Mouse (Mus musculus) urinary bladder, adult 2 months (tissue): ENCODE measurements around the gene Dcaf11. TPM values are rescaled to one million over a fixed set of nuclear protein-coding genes. Genes with fewer than 3 reads are reported as not detected.
A peak's percentile ranks its signal among the peaks of the same experiment; 100 is the strongest.

Experiments used
- DNase-seq: peaks from one replicate; pipeline ENCODE4 v3.0.0; 2022; ENCODE audit warnings: low spot score
- polyA plus RNA-seq: library from polyadenylated mRNA; depleted of rRNA; stranded (reverse); fragments of >200 nt; gene quantifications from 2 replicates; pipeline ENCODE4 v1.2.3, GENCODE M21; 2012

Dcaf11 gene
- polyA plus RNA-seq, 1 experiment, result 88.2 TPM

DNA sequence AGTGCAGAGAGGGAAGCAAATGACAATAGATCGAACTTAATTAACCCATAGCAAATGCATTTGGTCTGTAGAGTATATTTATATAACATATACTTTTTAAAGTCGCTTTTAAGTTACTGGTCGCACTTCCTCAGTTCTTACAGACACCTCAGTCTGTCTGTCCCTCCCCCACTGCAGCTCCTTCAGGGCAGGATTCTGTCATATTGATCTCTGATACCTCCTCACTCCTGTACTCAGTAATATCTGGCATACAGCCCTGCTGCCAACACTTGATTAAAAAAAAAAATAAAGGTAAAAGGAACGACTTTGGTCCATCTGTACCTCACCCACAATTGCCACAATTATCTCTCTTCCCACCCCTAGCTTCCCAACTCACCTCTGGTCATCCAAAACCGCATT is 24.5 kb downstream of the Dcaf11 start:
- no peak for DNase-seq

DNA sequence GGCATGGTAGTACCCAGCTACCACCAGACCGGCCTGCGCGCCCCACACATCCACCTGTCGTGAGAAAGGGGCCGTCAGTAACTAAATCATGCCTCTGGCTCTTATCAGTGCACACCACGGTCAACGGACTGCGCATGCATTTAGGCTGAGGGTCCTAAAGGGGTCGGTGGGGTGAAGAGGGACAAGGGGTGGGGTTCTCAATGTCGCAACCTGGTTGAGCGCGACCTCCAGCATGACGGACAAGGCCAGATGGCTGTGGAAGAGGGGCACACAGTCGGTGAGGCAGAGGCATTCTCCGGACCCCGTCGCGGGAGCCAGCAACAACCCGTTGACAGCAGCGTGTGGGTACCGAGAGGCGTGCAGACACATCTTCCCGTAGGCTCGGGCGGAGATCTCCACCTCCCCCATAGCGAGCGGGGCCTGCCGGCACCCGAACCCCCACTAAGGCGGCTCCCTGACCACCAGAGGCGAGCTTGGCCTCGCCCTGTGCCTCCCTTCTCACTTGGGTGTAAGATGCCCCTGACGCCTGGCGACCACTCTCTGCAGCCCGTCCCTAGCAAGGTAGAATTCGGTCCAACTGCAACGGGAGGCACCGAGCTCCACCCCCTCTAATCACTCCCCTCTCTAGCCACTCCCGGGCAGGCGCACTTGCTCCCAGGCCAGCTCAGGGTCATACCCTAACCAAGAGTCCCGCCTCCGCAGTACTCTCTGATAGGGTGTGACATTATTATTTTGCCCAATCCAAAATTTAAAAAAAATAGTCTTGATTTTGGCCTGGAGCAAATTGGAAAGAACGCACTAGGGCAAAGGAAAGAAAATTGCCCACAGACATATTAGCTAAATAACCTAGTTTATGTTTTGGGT is 25.1 kb downstream of the Dcaf11 start, which contains the start of gene Emc9:
Gene Emc9 (minus strand): TSS at position 601 of the 864 bp plus-strand sequence.
- DNase-seq, result peak; percentile 60

DNA sequence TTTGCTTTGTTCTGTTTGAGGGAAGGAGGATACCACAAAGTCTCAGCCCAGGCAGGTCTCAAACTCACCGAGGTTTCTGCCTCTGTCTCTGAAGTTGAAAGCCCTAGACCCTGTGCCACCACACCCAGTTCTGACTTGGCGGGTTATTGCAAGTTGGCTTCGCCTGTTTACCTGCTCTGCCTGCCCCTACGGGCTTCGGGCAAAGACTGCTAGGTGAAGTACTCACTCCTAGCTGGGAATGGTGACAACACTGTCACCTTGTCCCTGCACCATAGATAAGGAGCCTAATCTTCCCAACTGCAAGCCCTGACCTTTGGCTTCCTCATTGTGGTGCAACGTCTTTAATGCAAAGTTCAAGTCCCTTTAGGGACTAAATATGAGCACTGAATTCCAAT is 25.8 kb downstream of the Dcaf11 start:
- no peak for DNase-seq

GRCm38 (mm10) chr14:55586149-55586548 is 26.3 kb downstream of the Dcaf11 start:
- DNase-seq, result no peak

DNA sequence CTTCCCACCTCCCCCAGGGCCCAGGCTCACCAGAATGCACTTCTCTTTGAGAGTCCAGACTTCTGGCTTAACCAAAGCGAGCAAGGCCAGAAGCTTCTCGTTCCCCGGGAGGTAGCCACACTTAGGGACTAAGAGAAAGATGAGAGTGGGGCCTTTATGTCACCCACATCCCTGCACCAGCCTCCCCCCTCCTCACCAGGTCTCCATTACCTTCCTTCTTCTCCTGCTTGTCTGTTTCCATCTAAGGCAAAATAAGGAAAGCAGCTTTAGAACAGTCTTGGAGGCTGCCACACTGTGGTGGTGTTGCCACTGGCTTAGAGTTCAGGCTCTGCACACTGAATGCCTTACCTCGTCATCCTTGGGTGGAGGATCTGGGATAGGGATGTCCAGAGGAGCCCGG is 29.5 kb downstream of the Dcaf11 start:
- no peak for DNase-seq

DNA sequence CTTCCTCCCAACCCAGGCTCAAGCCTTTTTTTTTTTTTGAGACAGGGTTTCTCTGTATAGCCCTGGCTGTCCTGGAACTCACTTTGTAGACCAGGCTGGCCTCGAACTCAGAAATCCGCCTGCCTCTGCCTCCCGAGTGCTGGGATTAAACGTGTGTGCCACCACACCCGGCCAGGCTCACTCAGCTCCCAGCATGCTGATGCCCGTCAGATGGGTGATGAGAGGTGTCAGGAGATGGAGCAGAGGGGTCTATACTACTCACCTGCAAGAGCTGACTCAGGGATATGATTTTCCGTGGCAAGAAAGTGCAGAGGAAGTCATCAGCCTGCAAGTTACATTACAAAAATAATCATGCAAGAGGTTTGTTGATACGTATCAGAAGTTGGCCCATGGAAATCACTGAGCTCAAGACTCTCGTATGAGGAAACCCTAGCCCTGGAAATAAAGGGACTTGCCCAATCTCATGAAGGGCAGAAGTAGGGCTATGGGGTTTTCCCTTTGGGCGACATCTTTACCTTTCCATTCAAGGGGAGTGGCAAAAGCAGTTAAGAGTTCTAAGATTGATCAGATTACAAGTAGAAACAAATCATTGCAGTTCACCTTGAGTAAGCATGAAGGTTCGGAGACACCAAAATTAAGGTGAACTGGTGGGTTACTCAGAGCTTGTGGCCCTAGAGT is 30.1 kb downstream of the Dcaf11 start:
- DNase-seq, result no peak

- peak; percentile 75 for DNase-seq
These were observed 31.0 kb downstream of the Dcaf11 start, which contains the start of gene Psme2 for GRCm38 (mm10) chr14:55590748-55591330. TSS of gene Psme2 (minus strand) at chr14:55591113.

DNA sequence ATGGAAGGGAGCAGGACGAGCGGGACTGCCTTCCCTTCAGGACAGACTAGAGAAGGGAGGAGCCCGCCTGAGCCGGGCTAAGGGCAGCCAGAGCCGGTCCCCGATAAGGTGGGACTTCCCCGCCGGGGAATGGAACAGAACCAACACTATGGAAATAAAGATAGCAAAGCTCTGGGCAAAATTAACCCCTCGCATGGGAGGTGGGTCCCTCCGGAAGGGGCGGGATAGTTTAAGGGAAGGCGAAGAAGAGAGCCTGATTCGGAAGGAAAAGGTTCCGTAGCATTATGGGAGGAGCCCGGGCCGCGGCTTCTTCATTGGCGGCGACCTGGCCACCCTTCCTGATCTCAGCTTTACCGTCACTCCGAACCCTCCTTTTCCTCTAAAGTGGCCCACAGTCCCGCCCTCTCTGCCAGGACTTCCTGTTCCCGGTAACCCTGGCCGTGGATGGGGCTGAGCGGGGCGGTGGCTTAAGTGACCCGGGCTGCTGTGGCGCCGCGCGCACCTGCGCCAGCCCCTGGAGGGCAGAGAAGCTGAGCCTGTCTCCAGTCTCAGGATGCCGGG is 31.6 kb downstream of the Dcaf11 start, which contains the start of gene Rnf31:
Gene Rnf31 (plus strand): TSS at position 378 of the 561 bp plus-strand sequence.
- DNase-seq, result peak; percentile 81

- no peak for DNase-seq
These were observed 32.4 kb downstream of the Dcaf11 start for GRCm38 (mm10) chr14:55592226-55592625.

DNA sequence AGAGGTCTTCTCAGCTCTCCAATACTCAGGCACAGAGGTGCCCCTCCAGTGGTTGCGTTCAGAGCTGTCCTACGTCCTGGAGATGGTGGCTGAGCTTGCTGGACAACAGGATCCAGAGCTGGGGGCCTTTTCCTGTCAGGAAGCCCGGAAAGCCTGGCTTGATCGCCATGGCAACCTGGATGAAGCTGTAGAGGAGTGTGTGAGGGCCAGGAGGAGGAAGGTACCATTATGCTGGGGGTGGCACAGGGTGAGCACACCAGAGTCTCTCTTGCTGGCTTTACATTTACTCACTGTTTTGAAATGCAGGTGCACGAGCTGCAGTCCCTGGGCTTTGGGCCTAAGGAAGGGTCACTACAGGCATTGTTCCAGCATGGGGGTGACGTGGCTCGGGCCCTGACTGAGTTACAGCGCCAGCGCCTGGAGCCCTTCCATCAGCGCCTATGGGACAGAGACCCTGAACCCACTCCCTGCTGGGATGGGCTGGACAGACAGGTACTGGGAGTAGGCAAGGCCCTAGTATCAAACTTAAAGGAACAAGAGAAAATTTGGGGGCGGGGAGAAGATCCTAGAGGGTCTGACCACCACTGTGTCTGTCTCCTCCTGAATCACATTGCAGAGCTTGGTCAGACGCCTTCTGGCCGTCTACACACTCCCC is 36.4 kb downstream of the Dcaf11 start:
- no peak for DNase-seq

DNA sequence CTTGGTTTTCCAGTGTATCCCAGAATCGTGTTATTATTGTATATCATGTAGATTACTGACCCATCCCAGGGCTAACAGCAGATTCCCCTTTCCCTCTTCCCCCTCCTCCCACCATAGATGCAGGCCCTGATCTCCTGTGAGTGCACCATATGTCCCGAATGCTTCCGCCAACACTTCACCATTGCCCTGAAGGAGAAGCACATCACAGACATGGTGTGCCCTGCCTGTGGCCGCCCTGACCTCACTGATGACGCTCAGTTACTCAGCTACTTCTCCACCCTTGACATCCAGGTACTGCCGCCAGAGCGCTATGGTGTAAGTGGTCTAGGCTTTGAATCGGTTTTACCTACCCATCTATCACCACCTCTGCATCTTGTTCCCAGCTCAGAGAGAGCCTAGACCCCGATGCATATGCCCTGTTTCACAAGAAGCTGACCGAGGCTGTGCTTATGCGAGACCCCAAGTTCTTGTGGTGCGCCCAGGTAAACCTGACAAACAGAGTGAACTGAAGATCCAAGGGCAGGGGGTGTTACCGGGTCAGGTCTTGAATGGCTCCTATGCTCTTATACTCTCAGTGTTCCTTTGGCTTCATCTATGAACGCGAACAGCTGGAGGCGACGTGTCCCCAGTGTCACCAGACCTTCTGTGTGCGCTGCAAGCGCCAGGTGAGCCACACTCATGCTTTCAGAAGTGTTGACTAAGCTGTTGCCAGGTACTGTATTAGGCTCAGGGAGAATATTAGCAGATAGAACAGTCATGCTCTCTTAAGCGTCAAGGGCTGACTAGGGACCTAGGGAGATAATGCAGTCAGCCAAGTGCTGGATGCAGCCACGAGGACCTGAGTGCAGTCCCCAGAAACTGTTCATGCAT is 39.0 kb downstream of the Dcaf11 start:
- no peak for DNase-seq

GRCm38 (mm10) chr14:55603271-55603632 is 43.4 kb downstream of the Dcaf11 start, which contains the start of gene Irf9:
TSS of gene Irf9 (plus strand) at chr14:55603571.
- DNase-seq, result no peak

- DNase-seq, result peak; percentile 67
These were observed 44.1 kb downstream of the Dcaf11 start for GRCm38 (mm10) chr14:55603633-55604576.

DNA sequence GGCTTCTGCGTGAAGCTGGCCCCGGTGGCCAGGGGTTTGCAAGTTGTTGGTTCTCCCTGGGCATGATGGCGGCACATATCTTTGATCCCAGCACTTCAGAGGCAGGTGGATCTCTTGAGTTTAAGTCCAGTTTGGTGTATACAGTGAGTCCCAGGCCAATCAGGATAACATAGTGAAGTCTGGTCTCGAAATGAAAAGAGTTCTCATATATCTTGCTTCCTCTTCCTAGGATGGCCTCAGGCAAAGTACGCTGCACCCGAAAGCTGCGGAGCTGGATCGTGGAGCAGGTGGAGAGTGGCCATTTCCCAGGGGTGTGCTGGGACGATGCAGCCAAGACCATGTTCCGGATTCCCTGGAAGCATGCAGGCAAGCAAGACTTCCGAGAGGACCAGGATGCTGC is 45.0 kb downstream of the Dcaf11 start:
- DNase-seq, result no peak

DNA sequence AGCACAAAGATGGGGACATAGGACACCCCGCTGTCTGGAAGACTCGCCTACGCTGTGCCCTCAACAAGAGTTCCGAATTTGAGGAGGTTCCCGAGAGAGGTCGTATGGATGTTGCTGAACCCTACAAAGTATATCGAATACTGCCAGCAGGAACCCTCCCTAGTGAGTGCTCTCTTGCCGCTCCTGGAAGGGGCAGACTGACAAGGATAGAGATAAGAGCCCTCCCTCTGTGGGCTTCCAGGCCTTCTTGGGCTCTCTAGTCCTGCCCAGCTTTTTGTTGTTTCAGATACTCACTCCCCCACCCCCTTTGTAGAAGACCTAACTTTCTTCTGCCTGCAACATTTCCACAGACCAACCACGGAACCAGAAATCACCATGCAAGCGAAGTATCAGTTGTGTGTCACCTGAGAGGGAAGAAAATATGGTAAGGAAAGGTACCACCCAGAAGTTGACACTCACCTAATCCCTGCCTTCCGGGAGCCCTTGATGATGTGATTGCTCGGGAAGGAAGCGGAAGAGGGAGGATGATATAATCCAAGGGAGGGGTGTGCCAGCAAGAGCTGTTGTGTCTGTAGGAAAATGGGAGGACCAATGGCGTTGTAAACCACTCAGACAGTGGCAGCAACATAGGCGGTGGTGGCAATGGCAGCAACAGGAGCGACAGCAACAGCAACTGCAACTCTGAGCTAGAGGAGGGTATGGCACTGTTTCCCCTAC is 46.1 kb downstream of the Dcaf11 start:
- no peak for DNase-seq

DNA sequence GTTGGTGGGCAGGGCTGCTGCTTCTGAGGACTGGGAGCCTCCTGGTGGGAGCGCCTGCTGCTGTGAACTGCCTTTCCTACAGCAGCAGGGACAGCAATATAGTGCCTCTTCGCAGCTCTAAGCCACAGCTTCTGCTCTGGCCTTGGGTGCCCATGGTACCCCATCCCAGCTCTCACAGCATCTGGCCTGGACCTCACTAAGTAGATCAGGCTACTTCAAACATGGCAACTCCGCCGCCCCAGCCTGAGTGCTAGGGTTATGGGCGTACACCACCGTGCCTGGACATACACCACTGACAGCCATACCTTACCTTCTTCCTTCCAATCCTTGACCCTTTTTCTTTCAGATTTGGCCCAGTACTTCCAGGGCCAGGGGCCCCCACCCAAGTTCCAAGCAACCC is 48.5 kb downstream of the Dcaf11 start:
- no peak for DNase-seq

GRCm38 (mm10) chr14:55613346-55613745 is 53.5 kb downstream of the Dcaf11 start:
- no peak for DNase-seq

DNA sequence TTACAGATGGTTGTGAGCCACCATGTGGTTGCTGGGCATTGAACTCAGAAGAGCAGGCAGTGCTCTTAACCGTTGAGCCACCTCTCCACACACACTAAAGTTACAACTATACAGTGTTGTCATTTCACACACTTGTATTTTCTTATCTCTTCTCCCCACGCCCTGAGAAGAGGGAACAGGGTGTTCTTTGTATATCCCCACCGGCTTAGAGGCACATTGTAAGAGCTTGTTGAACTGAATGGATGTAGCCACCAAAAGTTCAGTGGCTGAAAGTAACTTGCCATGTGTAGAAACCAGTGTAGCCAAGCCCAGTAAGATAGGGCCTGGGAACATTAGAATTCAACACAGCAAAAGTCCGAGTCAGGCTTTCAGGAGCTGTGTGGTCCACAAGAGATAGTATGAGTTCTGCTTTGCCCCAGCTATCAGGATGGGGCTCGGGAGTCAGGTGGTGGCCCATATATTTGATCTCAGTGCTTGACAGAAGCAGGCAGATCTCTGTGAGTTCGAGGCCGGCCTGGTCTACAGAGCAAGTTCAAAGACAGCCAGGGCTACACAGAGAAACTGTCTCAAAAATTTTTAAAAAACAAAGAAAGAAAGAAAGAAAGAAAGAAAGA is 54.9 kb downstream of the Dcaf11 start:
- DNase-seq, result no peak
